Mouse (Mus musculus): ENCODE measurements around the gene Fat1.
A peak's percentile ranks its signal among the peaks of the same experiment; 100 is the strongest.

Fat1 gene

GRCm38 (mm10) chr8:44934850-44935497, at the start of gene Fat1:
Fat1 (plus strand) TSS chr8:44935447.
- peak; percentile 88 for DNase-seq

DNA sequence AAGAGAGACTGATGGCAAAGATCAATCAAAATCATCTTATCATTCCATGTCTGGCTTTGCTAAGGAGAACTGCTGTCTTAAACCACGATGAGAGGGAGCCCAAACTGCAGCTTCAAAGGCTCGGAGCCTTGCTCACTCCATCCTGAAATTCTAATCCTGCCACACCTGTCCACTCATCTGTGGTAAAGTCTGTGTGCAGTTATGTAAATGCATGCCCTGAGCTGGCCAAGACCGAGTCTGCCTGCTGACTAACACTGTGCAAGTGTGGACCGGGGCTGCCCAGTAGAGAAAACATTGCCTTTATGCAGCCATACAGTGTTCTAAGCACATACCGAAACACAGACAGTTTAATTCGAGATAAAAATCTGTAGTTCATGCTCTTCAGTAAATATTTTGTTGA, 40.6 kb upstream of the Fat1 start:
- DNase-seq, result no peak

DNA sequence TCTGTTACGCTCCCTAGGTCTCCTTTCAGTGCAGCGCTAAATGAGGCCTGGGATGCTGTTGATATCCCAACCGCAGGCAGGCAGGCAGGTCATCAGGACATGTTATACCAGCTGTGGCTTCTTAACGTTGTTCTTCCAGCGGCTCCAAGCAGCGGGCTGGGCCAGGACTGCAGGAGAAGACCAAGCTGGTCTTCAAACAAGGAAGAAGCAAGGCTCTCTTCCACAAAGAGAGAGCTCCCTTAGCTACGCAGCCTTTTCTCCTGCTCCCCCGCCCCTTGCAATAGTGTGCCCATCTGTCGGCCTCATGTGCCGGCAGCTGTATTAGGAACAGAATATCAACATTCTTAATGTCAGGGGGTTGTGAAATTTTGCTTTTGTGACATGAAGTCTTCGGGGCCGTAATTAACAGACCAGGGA, 35.7 kb upstream of the Fat1 start:
- no peak for DNase-seq

DNA sequence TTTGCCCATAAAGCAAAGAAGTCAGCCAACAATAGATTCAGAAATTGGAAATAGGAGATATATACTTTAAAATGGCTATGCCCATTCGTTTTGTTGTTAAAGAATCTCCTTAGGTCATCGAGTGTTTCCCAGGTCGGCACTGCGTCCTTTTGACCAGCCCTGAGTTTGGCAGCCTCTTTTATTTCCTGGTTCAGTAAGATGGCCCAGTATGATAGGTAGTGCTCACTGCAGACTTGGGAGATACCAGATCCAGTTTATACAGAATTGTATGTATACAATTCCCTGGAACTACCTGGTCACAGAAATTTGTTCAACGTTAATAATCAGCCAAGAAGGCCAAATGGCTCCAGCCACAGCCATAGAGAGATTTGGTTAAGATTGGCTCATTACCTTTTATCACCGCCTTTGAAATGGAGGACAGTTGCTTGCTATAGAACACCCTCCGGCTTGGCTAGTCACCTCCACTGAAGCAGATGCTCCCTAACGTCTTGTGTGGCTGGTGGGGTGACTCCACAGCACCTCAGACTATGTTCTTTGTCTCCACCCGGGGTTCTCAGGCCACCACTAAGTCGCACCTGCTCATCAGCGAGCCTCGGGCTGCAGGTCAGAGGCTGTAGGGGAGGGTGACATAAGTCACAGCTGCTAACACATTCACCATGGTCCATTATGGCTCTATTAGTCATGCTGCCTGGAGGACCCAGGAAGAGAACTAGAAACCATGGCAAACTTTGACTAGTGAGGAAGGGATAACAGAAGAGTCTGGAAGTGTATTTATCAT, 23.9 kb upstream of the Fat1 start:
- no peak for DNase-seq

DNA sequence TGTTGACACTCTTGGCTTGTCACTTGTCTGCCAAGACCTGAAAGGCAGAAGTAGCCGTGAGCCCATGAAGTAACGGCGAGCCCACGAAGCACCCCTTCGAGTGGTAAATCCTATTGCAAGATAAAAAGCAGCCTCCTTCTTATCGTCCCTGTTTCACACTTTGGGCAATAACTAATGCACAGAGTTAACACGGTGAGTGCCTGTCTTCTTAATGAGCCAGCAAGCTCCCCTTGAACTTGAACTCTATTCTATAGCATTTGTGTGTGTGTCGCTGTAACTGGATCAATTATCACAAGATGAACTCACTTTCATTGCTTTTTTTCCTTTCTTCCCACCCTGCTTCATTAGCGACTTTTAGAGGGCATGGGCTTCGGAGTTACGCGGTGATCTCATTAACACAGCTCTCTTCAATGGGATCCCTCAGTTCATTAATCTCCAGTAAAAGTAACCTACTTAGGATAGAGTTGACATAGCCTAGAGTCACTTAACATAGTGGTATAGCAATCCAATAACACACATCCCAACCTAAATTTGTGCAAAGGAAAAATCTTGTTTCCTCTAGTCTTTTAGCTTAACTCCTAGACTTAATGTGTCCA, 15.7 kb upstream of the Fat1 start:
- DNase-seq, result no peak

DNA sequence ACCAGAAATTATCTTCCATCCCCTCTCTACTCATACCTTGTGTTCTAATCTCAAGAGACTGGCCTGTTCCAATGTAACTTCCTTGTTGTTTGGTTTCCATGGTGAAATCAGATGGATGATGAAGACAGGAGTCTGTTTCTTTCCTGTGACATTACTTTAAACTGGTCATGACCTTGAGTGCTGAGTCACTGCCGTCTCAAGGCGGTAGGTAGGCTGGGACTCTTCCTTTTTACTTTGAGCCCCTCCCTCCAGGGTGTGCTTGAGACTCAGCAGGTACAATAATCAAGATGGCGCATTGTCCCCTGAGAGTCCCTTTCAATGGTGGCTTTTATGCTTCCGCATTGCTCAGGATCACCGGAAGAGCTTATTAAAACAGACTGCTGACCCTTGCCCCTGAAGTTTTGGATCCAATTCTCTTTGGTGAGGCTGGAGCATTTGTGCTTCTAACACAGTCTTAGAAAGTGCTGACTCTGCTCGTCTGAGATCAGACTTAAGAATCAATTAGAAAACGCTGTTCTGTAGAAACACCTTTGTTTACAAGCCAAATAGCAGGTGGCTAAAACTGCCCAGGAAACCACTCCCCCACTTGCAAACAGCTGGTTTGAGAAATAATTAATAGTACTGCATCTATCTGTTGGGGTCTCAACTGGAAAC, 14.7 kb upstream of the Fat1 start:
- no peak for DNase-seq

DNA sequence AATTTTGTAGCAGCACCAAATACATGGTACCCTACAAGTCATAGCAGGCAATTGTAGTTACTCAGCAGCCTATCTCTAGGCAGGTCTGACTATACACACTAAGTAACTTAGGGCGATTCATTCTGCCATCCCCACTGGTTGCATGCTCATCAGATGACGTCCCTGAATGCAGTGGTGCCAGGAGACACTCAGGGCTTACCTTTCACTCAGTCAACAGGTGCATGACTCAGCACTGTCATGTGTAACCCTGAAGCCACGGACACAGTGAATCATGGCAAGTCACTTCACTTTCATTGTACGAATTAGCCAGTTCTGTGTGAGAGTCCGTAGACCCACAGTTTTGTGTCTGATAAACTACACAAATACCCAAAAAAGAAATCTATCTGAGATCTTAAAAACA, 10.3 kb upstream of the Fat1 start:
- no peak for DNase-seq

GRCm38 (mm10) chr8:44930058-44930457, 5.2 kb upstream of the Fat1 start:
- DNase-seq, result no peak

DNA sequence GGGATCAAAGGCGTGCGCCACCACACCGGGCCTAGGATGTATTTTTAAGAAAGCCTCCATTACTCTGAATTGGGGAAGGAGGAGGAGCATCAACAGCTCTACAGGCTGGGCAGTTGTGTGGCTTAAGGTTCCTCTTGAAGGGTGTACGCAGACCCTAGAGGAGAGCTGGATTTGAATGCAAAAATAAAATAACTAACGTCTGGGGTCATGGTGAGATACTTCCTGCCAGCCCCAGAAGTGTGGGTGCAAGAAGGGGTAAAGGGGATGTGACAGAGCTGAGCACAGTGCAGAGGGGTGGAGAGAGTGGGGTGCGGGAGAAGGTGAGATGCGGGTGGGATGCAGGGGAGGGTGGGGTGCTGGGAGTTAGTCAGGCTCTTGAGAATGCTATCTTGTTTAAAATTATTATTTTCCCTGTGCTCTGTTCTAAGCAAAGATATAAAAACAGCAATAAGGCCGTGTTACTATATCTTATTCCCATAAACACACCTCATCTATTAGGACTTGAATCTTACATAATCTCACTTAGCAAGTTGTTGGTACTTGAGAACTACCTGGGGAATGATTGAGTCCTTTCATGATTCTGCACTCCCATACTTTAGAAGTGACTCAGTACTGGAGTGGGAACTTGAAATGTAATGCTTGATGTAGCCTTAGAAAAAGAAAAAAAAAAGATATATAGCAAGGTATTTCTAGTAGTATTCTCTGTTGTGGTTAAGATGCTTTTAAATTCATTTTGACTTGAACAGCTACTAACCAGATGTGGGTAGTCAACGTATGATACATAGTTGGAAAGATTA, 2.5 kb upstream of the Fat1 start:
- no peak for DNase-seq

GRCm38 (mm10) chr8:44933478-44933877, 1.8 kb upstream of the Fat1 start:
- DNase-seq, result no peak

GRCm38 (mm10) chr8:44934416-44934815, 831 bp upstream of the Fat1 start:
- DNase-seq, result no peak

DNA sequence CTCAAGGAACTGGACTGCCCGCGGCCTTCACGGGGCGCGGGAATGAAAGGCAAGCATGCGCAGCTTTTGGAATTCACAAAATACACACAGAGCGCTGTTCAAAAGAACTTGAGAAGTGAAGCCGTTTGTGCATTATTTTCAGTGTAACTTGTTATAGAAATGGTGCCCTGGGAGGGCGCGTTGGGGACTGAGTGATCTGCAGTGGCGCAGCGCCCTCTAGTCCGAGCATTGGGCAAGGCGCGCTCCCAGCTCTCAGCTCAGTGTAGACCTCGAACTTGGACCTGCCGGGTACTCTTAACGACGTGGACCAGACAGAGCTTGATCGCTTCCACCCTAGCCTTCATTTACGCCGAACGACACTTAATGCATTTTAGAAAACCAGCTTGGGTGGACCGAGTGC, 494 bp downstream of the Fat1 start:
- peak; percentile 88 for DNase-seq

DNA sequence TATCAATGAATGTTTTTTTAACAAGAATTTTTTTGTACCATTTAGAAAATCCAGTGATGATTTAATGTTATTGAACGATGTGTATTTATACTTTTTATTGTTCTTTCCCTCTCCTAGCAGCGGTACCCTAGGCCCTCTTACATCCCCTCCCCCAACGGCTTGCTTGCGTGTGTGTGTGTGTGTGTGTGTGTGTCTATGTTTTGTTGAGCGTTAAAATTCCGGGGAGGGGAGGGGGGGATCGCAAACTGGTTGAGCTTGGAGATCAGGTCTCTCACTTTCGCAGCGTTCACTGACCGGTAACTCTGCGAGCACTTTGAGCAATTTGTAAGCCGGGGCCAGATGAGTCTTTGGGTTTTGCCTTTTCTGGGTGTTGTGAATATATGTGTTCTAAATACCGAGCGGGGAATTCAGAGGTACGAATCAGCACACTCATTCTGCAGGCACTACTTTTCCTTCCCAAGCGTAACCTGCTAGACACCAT, 1.3 kb downstream of the Fat1 start:
- DNase-seq, result no peak

- peak; percentile 68 for DNase-seq
Observed at GRCm38 (mm10) chr8:44937141-44937825, 2.0 kb downstream of the Fat1 start.

DNA sequence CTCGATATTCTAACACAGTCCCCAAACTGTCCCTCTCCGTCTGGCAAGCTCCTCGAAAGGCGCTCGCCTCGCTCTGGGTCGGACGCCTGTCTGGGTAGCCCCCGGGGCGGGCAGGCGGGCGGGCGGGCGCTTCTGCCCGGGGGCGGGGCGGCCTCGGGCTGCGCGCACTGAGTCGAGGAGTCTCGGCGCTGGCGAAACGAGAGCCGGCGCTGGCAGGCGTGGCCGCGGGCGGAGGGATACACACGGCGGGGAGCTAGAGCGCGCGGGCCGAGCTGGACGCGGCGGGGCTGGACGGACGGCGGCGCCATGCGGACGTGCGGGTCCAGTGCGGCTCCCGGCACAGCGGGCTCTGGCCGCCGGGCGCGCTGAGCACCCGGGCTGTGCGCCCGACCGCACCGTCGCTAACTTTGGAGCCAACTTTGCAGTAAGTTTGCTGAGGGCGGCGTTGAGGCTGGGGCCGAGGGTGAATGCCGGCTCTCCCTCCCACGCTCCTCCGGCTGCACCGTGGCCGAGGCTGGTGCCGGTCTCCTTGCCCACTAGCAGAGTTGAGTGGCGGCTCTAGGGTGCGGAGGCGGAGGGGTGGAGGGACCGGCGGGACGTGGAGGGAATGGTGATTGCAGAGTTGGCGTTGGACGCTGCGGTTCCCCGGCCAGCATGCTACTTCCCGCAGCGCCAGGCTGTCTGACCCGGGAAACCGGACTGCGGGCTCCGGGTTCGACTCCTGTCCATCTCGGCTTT, 2.8 kb downstream of the Fat1 start:
- peak; percentile 91 for DNase-seq

- DNase-seq, result no peak
Observed at GRCm38 (mm10) chr8:44938643-44938979, 3.4 kb downstream of the Fat1 start.

GRCm38 (mm10) chr8:44945577-44945976, 10.3 kb downstream of the Fat1 start:
- no peak for DNase-seq

- no peak for DNase-seq
Observed at GRCm38 (mm10) chr8:44948597-44948996, 13.3 kb downstream of the Fat1 start.

DNA sequence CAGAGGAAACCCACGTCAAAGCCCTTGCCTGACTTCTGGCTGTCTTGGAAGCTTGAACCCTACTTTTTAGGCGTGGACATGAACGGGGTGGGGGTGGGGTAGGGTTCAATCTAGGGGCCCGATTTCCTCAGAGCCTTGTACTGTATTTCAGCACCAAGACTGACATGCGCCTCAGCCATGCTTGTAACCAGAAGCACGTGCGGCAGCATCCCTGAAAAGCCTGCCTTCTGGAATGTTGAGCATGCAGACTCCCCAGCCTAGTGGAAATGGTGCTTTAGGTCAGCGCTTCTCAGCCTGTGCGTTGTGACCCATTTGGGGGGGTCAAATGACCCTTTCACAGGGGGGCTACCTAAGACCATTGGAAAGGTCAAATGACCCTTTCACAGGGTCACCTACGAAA, 25.2 kb downstream of the Fat1 start:
- DNase-seq, result no peak

DNA sequence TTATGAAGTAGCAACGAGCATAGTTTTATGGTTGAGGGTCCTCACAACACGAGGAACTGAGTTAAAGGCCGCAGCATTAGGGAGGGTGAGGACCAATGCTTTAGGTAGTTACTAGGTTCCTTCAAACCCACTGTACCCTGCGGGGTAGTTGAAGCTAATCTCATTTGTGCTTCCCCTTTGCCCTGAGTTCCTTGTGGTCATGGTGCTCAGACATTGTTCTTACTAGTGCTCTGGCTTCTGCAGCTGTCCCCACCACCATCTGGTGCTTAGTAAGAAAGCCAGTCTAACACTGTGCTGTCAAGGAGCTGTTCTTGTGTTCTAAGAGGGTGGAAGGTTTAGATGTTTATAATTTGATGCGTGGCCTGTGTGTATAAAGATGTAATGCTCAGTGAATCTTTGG, 25.7 kb downstream of the Fat1 start:
- DNase-seq, result no peak

DNA sequence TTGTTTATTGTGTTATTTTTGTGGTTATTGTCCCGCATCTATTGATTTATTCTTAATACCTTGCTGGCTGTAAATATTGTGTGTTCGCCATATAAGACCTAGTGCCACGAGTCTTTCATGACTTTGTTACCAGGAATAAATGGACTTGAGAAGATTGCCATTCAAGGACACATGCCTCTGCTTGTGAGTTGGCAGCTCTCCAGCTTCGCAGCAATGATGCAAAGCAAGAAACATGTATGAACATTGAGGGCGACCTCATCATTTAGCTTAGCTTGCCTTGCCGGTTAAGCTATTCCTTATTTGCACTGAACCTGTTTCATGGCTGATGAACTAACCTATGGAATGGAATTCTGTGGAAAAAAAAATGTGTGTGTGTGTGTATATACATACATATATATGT, 26.2 kb downstream of the Fat1 start:
- DNase-seq, result no peak
